Mouse (Mus musculus) heart, postnatal 25 days (tissue): Measurements from ENCODE around the gene Gm42417. TPM values are rescaled to one million over a fixed set of nuclear protein-coding genes. Genes with fewer than 3 reads are reported as not detected.

Experiments
- DNase-seq: peaks from one replicate; pipeline ENCODE4 v3.0.0; 2022; ENCODE audit warnings: low spot score
- intact Hi-C: fragments of 180-260 bp; cut with DNase I; formaldehyde crosslinking; loops from one replicate; pipeline ENCODE4 v1.15.1; 2025
- total RNA-seq, 2 experiments: library from RNA; stranded (reverse); gene quantifications; 2 replicates each; pipeline ENCODE4 v1.2.3; 2021

Gene Gm42417
- total RNA-seq, 2 experiments from 2014 or later, result 112 to 186 TPM

DNA sequence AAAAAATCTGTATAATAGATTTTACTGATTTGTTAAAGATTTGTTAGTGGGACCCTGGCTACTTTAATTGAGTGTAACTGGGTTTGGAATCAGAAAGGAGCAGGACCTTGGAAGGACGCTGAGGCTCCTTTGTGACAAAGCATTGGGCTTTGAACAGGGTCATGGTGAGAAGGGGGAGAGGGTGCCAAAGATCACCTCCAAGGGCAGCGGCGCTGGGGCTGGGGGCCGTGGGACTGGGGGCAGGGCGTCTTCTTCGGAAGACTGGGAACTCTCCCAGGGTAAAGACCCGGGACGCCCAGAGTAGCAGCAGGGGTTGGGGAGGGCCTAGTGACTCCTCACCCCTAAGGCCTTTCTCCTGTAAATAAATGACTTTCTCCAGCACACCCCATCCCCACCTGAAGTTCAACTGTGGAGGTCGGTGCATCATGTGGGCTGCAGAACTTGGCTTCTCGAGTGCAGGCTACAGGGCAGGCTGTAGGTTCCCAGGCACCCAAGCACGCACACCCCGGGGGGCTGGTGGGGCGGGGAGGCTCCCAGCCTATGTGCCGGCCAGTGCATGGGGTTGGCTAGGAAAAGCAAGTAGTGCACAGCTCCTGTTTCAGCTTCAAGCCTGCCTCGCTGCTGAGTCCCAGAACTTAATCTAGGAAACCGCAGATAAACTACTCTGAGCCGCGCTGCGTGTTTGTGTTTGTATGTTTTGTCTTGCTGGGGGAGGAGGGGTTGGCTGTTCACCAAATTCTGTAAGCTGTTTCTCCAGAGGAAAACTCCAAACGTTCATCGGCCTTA, 28.8 kb upstream of the Gm42417 start:
- intact Hi-C loops, result no loop called here
- DNase-seq, result no peak

- intact Hi-C loops, result no loop called here
- no peak for DNase-seq
Observed at GRCm38 (mm10) chr1:36566425-36566824, 27.2 kb upstream of the Gm42417 start.

GRCm38 (mm10) chr1:36564101-36564500, 24.9 kb upstream of the Gm42417 start:
- peak; percentile 66 for DNase-seq
- intact Hi-C loops, result no loop called here

DNA sequence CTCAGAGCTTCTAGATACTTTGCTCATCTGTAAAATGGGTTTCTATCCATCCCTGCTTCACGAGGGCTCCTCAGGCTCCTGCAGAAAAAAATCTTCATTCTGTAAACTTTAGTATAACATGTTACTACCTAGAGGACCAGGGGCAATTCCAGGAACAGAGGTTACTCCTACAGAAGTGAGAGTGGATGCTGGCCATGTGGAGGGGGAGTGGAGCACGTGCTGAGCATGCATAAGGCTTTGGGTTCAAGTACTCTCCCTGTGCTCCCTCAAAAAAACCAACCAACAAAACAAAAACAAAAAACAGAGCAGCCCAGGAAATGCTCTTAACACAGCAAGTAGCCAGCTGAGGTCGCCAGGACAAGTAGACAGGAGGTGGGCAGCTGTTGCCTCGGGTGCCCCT, 24.4 kb upstream of the Gm42417 start:
- no peak for DNase-seq
- intact Hi-C loops, result no loop called here

DNA sequence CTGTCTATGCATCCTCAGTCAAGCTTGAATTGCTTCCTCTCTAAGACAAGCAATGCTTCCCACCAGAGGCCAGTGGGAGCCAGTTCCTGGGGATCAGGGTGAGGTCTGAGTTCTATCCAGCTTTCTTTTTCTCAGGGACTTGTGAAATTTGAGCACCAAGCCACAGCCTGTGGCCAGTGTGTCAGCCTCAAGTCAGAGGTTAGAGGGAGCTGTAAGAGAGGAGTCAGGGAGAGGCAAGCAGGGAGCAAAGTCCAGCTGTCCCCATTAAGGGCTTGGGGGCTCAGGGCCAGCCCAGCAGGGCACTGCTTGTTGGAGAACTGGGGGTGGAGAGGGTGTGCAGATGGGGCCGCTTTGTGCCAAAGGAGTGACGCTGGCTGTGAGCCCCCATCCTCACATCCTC, 24.0 kb upstream of the Gm42417 start:
- intact Hi-C loops, result no loop called here
- peak; percentile 42 for DNase-seq

DNA sequence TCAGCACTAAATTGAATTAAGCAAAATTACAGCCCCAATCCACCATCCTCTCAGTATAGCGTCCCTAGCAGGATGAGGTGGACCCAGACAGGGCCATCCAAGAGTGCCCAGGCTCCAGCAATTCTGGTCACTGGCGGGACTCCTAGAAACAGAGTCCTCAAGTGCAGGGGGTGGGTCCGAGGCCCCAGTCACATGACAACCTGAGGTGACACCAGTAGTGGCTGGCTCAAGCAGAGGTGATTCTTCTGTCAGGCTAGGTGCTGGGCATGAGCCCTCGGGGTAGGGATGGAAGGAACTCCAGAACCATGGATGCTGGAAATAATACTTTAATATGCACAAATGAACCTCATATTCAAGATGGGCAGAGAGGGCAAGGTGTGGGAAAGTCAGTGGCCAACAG, 23.2 kb upstream of the Gm42417 start:
- intact Hi-C loops, result no loop called here
- no peak for DNase-seq

DNA sequence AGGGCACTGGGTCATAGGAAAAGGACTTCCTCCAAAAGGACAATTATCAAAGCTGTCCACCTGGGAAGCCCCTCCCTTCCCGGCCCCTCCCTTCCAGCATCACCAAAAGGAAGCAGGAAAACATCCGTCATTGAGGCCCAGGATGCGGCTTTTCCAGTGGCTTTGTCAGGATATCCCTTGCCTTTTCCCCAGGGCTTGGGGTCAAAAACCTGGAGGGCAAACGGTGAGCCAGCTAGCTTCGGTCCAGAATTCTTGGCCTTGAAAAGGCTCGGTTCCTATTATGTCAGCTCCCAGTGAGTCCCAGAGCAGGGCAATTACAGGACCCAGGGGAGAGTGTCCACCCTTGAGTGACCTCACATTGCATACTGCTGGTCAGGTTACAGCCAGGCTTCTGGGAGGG, 21.7 kb upstream of the Gm42417 start:
- intact Hi-C loops, result no loop called here
- peak; percentile 44 for DNase-seq

- intact Hi-C loops, result loop anchor here (2.0 kb wide), 2 partner anchors 21 to 53 kb away; no protein-coding TSS in a partner anchor
- no peak for DNase-seq
Observed at GRCm38 (mm10) chr1:36559888-36560287, 20.7 kb upstream of the Gm42417 start.

- intact Hi-C loops, result loop anchor here (2.0 kb wide), 2 partner anchors 22 to 54 kb away; no protein-coding TSS in a partner anchor
- DNase-seq, result no peak
Observed at GRCm38 (mm10) chr1:36559256-36559655, 20.0 kb upstream of the Gm42417 start.

GRCm38 (mm10) chr1:36558031-36558993, 19.1 kb upstream of the Gm42417 start, which contains the start of gene Sema4c:
TSS of gene Sema4c (minus strand) at chr1:36558349.
- intact Hi-C loops, result loop anchor here (2.0 kb wide), 2 partner anchors 22 to 54 kb away; no protein-coding TSS in a partner anchor
- peak; percentile 60 for DNase-seq

GRCm38 (mm10) chr1:36557457-36558011, 18.3 kb upstream of the Gm42417 start:
- intact Hi-C loops, result loop anchor here (2.0 kb wide), 3 partner anchors 23 to 77 kb away; no protein-coding TSS in a partner anchor
- peak; percentile 86 for DNase-seq

DNA sequence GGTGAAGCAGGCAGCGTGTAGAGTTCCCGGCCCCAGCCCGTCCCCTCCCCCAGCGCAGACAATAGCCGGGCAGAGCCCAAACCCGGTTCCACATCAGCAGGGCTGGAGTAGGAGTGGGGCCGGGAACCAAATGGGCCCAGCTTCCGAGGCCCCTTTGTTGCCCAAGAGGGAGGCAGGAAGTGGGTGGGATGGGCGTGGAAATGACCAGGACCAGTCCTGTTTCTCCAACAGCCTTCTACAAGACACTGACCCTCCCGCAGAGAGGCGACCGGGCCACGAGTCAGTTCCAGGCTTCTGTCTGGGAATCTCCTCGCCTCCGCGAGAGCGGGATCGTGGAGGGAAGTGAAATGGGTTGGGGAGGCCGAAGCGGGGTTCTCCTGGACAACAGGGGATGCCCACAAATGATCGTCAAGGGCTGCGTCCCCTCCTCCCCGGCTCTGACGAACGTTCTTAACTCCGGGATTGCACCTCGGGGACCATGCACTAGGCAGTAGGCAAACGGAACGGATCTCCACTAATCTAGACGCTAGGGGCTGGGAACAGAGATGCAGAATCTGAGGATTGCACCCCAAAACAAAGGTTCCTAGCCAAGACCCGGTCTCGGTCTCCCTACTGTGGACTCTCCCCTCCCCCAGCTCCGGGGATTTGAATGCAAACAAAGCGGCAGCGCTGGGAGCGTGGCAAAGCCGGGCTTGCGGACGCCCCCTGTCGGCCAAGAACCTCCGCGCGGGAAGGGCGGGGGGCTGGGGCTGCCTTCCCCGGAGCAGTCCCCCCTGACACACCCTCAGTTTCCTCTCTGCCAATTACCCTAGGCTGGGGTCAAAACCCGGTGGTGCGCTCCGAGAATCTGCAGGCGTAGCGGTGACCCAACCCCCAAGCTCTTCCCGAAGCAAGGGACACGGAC, 17.6 kb upstream of the Gm42417 start:
- peak; percentile 90 for DNase-seq
- intact Hi-C loops, result loop anchor here (2.0 kb wide), 1 partner anchor 78 kb away; no protein-coding TSS in a partner anchor

DNA sequence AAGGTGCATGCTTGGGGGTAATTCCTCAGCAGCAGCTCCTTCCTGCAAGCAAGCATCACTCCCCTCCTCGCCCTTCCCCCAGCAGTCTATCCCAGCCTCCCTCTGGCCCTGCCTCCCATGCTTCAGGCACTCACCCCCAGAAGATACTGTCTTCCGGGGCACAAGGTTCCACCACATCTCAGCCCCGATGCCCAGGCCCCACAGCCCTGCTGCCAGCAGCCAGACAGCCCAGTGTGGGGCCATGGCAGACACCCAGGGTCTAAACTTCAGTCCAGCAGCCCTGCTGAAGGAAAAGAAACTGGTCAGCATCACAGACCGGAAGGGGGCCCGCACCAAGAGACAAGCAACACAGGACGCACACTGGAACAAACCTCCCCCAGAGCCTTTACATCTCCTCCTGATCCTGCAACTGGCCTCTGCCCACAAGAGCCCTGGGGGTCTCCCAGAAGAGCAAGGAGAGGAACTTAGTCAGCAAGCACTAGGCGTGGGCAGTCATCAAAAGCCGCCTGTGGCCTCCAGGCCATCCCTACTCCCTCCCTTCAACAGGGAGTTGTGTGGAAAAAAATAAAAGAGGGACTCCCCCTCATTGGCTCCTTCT, 16.7 kb upstream of the Gm42417 start:
- DNase-seq, result no peak
- intact Hi-C loops, result loop anchor here (2.0 kb wide), 2 partner anchors 35 to 79 kb away; no protein-coding TSS in a partner anchor

- DNase-seq, result no peak
- intact Hi-C loops, result loop anchor here (2.0 kb wide), 1 partner anchor 36 kb away; no protein-coding TSS in a partner anchor
Observed at GRCm38 (mm10) chr1:36554633-36555399, 15.6 kb upstream of the Gm42417 start.

DNA sequence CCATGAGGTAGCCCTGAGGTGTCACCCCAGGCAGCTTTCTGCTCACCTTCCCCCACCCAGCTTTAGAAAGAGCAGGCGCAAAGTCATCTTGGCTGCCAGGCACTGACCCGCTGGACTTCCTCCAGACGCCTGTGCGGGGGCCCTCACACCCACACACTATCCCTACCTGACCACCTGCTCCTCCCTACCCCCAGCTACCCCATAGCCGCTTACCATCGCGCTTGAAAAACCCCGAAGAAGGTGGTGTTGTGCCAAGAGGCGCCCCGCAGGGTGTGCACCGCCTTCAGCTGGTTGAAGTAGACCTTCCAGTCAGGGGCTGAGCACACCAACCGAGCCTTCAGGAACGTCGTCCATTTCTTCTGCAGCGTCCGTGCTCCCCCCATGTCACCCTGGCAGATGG, 13.3 kb upstream of the Gm42417 start:
- DNase-seq, result no peak
- intact Hi-C loops, result no loop called here

DNA sequence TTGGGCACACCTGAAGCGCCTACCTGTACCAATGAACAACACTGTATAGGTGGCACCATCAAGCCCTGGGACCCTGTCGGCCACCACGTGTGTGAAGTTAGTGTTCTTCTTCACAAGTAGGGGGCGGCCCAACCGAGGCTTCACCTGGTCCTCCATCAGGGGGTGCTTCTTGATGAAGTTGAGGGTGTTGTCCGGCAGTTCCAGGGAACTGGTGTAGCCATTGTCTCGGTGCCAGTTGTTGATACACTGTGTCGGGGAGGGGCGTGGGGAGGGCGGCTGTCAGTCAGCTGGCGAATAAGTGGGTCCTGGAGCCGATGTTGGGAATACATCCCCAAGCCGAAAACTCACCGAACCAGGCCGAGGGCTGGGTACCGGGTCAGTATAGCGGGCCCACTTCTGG, 12.7 kb upstream of the Gm42417 start:
- intact Hi-C loops, result no loop called here
- no peak for DNase-seq

- DNase-seq, result no peak
- intact Hi-C loops, result no loop called here
Observed at GRCm38 (mm10) chr1:36550075-36550863, 11.0 kb upstream of the Gm42417 start.
